In genomic region chr8:108025249-108025648, GRCm38 (mm10) we compare ENCODE assay signal across 13 mouse cellular contexts.
DNase-seq lines count a peak whose midpoint lies in the region; ATAC-seq and TF ChIP-seq lines count a peak whose summit lies in the region.
"Had no signal": no experiment of that assay in that cellular context is flagged by ENCODE, and none has a peak within 500 bp of the region (broad histone marks: within the 10 kb centered on the region; RNA-seq: fewer than 3 reads in every experiment).

No protein-coding gene starts in this region.

- ATAC-seq in forebrain, postnatal 0 days, result no peak
- no peak for ATAC-seq in forebrain, embryonic 14.5 days
- no peak for ATAC-seq in liver, embryonic 14.5 days (ENCODE audit: insufficient read depth)
- ATAC-seq in liver, embryonic 11.5 days (replicated peaks; ENCODE audit: low FRiP score), result no peak
- ATAC-seq in hindbrain, embryonic 12.5 days (ENCODE audit: low FRiP score), result no peak
- no peak for ATAC-seq in megakaryocyte-erythroid progenitor cell, adult 5-6 weeks (replicated peaks; ENCODE audit: low FRiP score, low TSS enrichment, poor library complexity, severe bottlenecking)

- no peak for TF ChIP-seq POLR2A in cortical plate, adult 2 months (IDR thresholded peaks at IDR 0.05; ENCODE audit: extremely low read depth, insufficient read depth, low read length)

- H3K4me3 ChIP-seq in forebrain, postnatal 0 days (ENCODE audit: low read depth, low read length), result no peak overlapping the region
- H3K4me3 ChIP-seq in forebrain, embryonic 14.5 days (ENCODE audit: low read depth, low read length), result no peak overlapping the region
- H3K4me3 ChIP-seq in liver, embryonic 14.5 days (ENCODE audit: insufficient read depth in 1 of 2, low read depth in 2 of 2, low read length in 2 of 2), result no peak overlapping the region
- no peak overlapping the region for H3K4me3 ChIP-seq in liver, embryonic 11.5 days (ENCODE audit: low read depth, low read length)
- no peak overlapping the region for H3K4me3 ChIP-seq in cortical plate, adult 2 months (ENCODE audit: insufficient read depth, low read length)
- no peak overlapping the region for H3K4me3 ChIP-seq in hindbrain, embryonic 12.5 days
- H3K4me3 ChIP-seq: megakaryocyte, embryonic 14.5 days; myocyte had no signal

- H3K36me3 ChIP-seq in forebrain, postnatal 0 days (ENCODE audit: insufficient read depth), result no peaks in the 10 kb centered on the region
- H3K36me3 ChIP-seq in forebrain, embryonic 14.5 days (ENCODE audit: control insufficient read depth, insufficient read depth, low read length), result no peaks in the 10 kb centered on the region
- H3K36me3 ChIP-seq in liver, embryonic 14.5 days (replicated peaks; ENCODE audit: control insufficient read depth, insufficient read depth, low read depth), result no peaks in the 10 kb centered on the region
- H3K36me3 ChIP-seq in liver, embryonic 11.5 days (ENCODE audit: control insufficient read depth, insufficient read depth, low read length), result no peaks in the 10 kb centered on the region
- no peaks in the 10 kb centered on the region for H3K36me3 ChIP-seq in hindbrain, embryonic 12.5 days

- no peaks in the 10 kb centered on the region for H3K27me3 ChIP-seq in forebrain, postnatal 0 days (ENCODE audit: insufficient read depth, low read length)
- H3K27me3 ChIP-seq in forebrain, embryonic 14.5 days (replicated peaks; ENCODE audit: control insufficient read depth, insufficient read depth, low read length), result no peaks in the 10 kb centered on the region
- H3K27me3 ChIP-seq in liver, embryonic 14.5 days (ENCODE audit: control insufficient read depth, insufficient read depth, low read length), result no peaks in the 10 kb centered on the region
- H3K27me3 ChIP-seq in liver, embryonic 11.5 days (replicated peaks; ENCODE audit: control insufficient read depth, insufficient read depth, low read length), result no peaks in the 10 kb centered on the region
- H3K27me3 ChIP-seq in hindbrain, embryonic 12.5 days, result no peaks in the 10 kb centered on the region
- H3K27me3 ChIP-seq: megakaryocyte, embryonic 14.5 days had no signal

- no peaks in the 10 kb centered on the region for H3K4me1 ChIP-seq in forebrain, postnatal 0 days (ENCODE audit: insufficient read depth)
- H3K4me1 ChIP-seq in forebrain, embryonic 14.5 days (ENCODE audit: control insufficient read depth, insufficient read depth, low read length), result no peaks in the 10 kb centered on the region
- no peaks in the 10 kb centered on the region for H3K4me1 ChIP-seq in liver, embryonic 14.5 days (replicated peaks; ENCODE audit: control insufficient read depth in 2 of 2, insufficient read depth in 2 of 2, low read length in 1 of 2)
- no peaks in the 10 kb centered on the region for H3K4me1 ChIP-seq in liver, embryonic 11.5 days (replicated peaks; ENCODE audit: control insufficient read depth, insufficient read depth, low read length)
- no peaks in the 10 kb centered on the region for H3K4me1 ChIP-seq in cortical plate, adult 2 months (ENCODE audit: control insufficient read depth, insufficient read depth, low read length)
- H3K4me1 ChIP-seq in hindbrain, embryonic 12.5 days, result peaks cover 14% of the 10 kb centered on the region
- H3K4me1 ChIP-seq: megakaryocyte, embryonic 14.5 days had no signal

- no peaks in the 10 kb centered on the region for H3K9me3 ChIP-seq in forebrain, postnatal 0 days (ENCODE audit: low read length)
- H3K9me3 ChIP-seq in forebrain, embryonic 14.5 days (replicated peaks; ENCODE audit: control insufficient read depth, low read length), result 0 out of 2 replicates have a peak, but pooled peaks cover 3% of the 10 kb centered on the region
- no peaks in the 10 kb centered on the region for H3K9me3 ChIP-seq in liver, embryonic 14.5 days (ENCODE audit: control insufficient read depth, low read length)
- no peaks in the 10 kb centered on the region for H3K9me3 ChIP-seq in liver, embryonic 11.5 days (ENCODE audit: control insufficient read depth, low read length)
- H3K9me3 ChIP-seq in hindbrain, embryonic 12.5 days (replicated peaks), result no peaks in the 10 kb centered on the region

- no peak for DNase-seq in forebrain, postnatal 0 days
- DNase-seq in forebrain, embryonic 14.5 days (ENCODE audit: low spot score), result no peak
- no peak for DNase-seq in liver, embryonic 14.5 days (ENCODE audit: low read depth in 3 of 3, low spot score in 3 of 3)
- DNase-seq in liver, embryonic 11.5 days (ENCODE audit: low spot score), result no peak
- DNase-seq in ES-CJ7 (ENCODE audit: low read depth, low spot score), result peak; percentile 64
- DNase-seq: gastrocnemius, postnatal 10 days; thymus, adult 18-20 months had no signal

- TF ChIP-seq CTCF in forebrain, postnatal 0 days (IDR thresholded peaks at IDR 0.05; ENCODE audit: low read depth), result peak; percentile 46
- TF ChIP-seq CTCF in liver, embryonic 14.5 days (IDR thresholded peaks at IDR 0.05; ENCODE audit: low read depth), result peak; percentile 53
- 0 out of 2 replicates have a peak, but pooled peaks have one; percentile 10 for TF ChIP-seq CTCF in cortical plate, adult 2 months (IDR thresholded peaks at IDR 0.05; ENCODE audit: extremely low read depth, insufficient read depth, low read length)

- WGBS in forebrain, postnatal 0 days, result 85% methylated on average over 2 of the region's 2 CpGs
- 90% methylated on average over 2 of the region's 2 CpGs for WGBS in forebrain, embryonic 14.5 days
- 56% methylated on average over 2 of the region's 2 CpGs for WGBS in liver, embryonic 14.5 days (ENCODE audit: insufficient replicate concordance)
- 76% methylated on average over 2 of the region's 2 CpGs for WGBS in liver, embryonic 11.5 days
- 91% methylated on average over 2 of the region's 2 CpGs for WGBS in hindbrain, embryonic 12.5 days

- H3K27ac ChIP-seq in forebrain, postnatal 0 days (ENCODE audit: low read depth, low read length), result no peak overlapping the region
- H3K27ac ChIP-seq in forebrain, embryonic 14.5 days (ENCODE audit: low read depth, low read length), result no peak overlapping the region
- no peak overlapping the region for H3K27ac ChIP-seq in liver, embryonic 14.5 days
- no peak overlapping the region for H3K27ac ChIP-seq in liver, embryonic 11.5 days (ENCODE audit: low read depth, low read length)
- no peak overlapping the region for H3K27ac ChIP-seq in cortical plate, adult 2 months (ENCODE audit: insufficient read depth, low read length)
- H3K27ac ChIP-seq in hindbrain, embryonic 12.5 days, result no peak overlapping the region
- H3K27ac ChIP-seq: hindbrain, embryonic 14.5 days had no signal

- TF ChIP-seq EP300 in liver, embryonic 14.5 days (IDR thresholded peaks at IDR 0.05; ENCODE audit: low read depth), result no peak

- no peak overlapping the region for H3K4me2 ChIP-seq in forebrain, postnatal 0 days (ENCODE audit: low read depth)
- no peak overlapping the region for H3K4me2 ChIP-seq in forebrain, embryonic 14.5 days (ENCODE audit: low read length)
- no peak overlapping the region for H3K4me2 ChIP-seq in liver, embryonic 14.5 days (ENCODE audit: low read depth)
- H3K4me2 ChIP-seq in liver, embryonic 11.5 days, result no peak overlapping the region
- H3K4me2 ChIP-seq in hindbrain, embryonic 12.5 days (replicated peaks), result no peak overlapping the region
- H3K4me2 ChIP-seq: hindbrain, embryonic 14.5 days had no signal

- no peak overlapping the region for H3K9ac ChIP-seq in forebrain, postnatal 0 days
- no peak overlapping the region for H3K9ac ChIP-seq in forebrain, embryonic 14.5 days (ENCODE audit: low read length)
- H3K9ac ChIP-seq in liver, embryonic 14.5 days (replicated peaks), result no peak overlapping the region
- no peak overlapping the region for H3K9ac ChIP-seq in liver, embryonic 11.5 days (ENCODE audit: low read depth, low read length)
- H3K9ac ChIP-seq in hindbrain, embryonic 12.5 days, result no peak overlapping the region
- H3K9ac ChIP-seq: hindbrain, embryonic 14.5 days had no signal
